Mouse (Mus musculus) limb, embryonic 15.5 days (tissue): Measurements from ENCODE around the gene Gm49387. TPM values are rescaled to one million over a fixed set of nuclear protein-coding genes. Genes with fewer than 3 reads are reported as not detected.

Experiments
- ATAC-seq: fragments of 200-750 bp; cut with Nextera tagmentation; 2 replicates; pipeline ENCODE4 v1.8.0; 2017; ENCODE audit warnings: low read depth, moderate TSS enrichment; ENCODE audit not compliant: insufficient number of reproducible peaks, low FRiP score, low TSS enrichment
- H3K27ac ChIP-seq: fragments of 300-500 bp; sonication (generic); 2 replicates; pipeline ENCODE4 v1.5.1; 2015; ENCODE audit warnings: moderate library complexity, mild to moderate bottlenecking, inconsistent platforms
- H3K27me3 ChIP-seq: fragments of 300-500 bp; sonication (generic); 2 replicates; pipeline ENCODE4 v1.6.1; 2015; ENCODE audit warnings: inconsistent platforms
- H3K36me3 ChIP-seq: fragments of 300-500 bp; sonication (generic); 2 replicates; pipeline ENCODE4 v1.6.1; 2015; ENCODE audit warnings: inconsistent platforms
- H3K4me1 ChIP-seq: fragments of 300-500 bp; sonication (generic); 2 replicates; pipeline ENCODE4 v1.6.1; 2015; ENCODE audit warnings: inconsistent platforms
- H3K4me2 ChIP-seq: fragments of 300-500 bp; sonication (generic); 2 replicates; pipeline ENCODE4 v1.6.1; 2015; ENCODE audit warnings: mild to moderate bottlenecking, inconsistent platforms
- H3K4me3 ChIP-seq: fragments of 300-500 bp; sonication (generic); 2 replicates; pipeline ENCODE4 v1.5.1; 2015; ENCODE audit warnings: mild to moderate bottlenecking, inconsistent platforms
- H3K9ac ChIP-seq: fragments of 300-500 bp; sonication (generic); 2 replicates; pipeline ENCODE4 v1.6.1; 2015; ENCODE audit warnings: inconsistent platforms
- H3K9me3 ChIP-seq: fragments of 300-500 bp; sonication (generic); 2 replicates; pipeline ENCODE4 v1.6.1; 2016; ENCODE audit warnings: inconsistent platforms
- WGBS: fragments of 180-500 bp; shearing (Covaris S2); methylation state at CpG from one replicate; pipeline ENCODE4 v1.1.7; 2015; 5-methylcytosine and 5-hydroxymethylcytosine counted together
- polyA plus RNA-seq: library from polyadenylated mRNA; unstranded; fragments of >200 nt; fragmentation: Nextera tagmentation; extraction: Ambion mirVana; gene quantifications from 2 replicates; pipeline ENCODE4 v1.2.1, GENCODE M21; 2015

Gene Gm49387
- polyA plus RNA-seq, 1 experiment from 2014 or later = 0.97 TPM

GRCm38 (mm10) chr14:31530847-31531246 lies 109.8 kb downstream of the Gm49387 start:
- Histone ChIP-seq H3K4me1 (no peaks in the 10 kb centered on the region), H3K9ac (no peak overlapping the region), H3K36me3 (no peaks in the 10 kb centered on the region), H3K27ac (no peak overlapping the region), H3K27me3 (no peaks in the 10 kb centered on the region), H3K9me3 (no peaks in the 10 kb centered on the region), H3K4me2 (no peak overlapping the region), H3K4me3 (no peak overlapping the region)
- 83% methylated on average over 4 of the region's 4 CpGs for WGBS
- no peak for ATAC-seq

DNA sequence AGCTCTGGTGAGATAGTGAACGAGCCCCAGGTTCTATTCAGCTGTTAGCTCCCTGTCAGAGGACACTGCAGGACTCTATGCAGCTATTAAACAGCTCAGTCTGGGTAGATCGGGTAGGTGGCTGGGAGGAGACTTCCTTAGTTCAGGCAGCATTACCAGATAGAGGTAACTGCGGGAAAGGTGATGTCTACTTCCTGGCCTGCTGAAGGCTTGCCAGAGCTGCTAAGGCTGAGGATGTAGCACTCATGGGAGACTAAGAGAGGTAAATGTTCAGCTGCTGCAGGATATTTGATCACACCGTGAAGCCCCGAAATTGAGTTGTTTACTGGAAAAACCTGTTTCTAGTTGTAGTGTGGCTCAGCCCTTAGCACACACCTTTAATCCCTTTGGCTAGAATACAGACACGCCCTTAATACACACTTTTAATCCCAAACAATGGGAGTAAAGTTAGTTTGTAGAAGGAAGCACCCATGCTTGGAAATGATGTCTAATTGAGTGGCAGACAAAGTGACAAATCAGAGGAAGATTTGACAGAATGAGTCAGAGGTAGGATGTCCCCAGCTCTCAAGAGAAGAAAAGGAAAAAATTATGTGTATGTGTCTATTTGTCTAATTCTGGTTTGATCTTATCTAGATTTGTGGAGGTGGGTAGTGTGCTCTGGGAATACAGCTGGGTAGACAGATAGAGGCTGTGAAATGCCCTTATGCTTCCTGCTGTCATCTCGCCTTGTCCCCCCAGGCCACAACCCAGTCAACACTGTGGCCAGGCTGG lies 115.5 kb downstream of the Gm49387 start:
- WGBS = 69% methylated on average over 7 of the region's 7 CpGs
- Histone ChIP-seq H3K9me3 (no peaks in the 10 kb centered on the region), H3K27ac (no peak overlapping the region), H3K4me3 (no peak overlapping the region), H3K4me2 (no peak overlapping the region), H3K4me1 (no peaks in the 10 kb centered on the region), H3K9ac (no peak overlapping the region), H3K36me3 (no peaks in the 10 kb centered on the region), H3K27me3 (no peaks in the 10 kb centered on the region)
- ATAC-seq = no peak

DNA sequence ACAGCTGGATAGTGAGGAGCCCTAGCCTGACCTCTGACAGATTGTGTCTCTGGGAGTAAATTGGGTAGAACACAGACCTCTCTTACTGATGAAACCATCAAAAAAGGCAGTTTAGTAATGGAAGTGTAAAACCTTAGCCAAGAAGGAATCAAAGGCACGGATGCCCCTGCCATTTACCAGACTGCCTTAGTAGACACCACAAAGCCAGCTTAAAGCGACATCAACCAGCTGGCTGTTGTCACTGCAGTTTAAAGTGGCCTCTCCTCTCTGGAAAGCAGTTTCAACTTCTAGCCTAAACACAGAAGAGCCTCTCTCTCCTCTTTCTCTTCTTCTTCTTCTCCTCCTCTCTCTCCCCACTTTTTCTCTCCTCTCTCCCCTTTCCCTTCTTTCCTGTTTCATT lies 119.4 kb downstream of the Gm49387 start:
- Histone ChIP-seq H3K36me3 (no peaks in the 10 kb centered on the region), H3K4me2 (no peak overlapping the region), H3K4me1 (no peaks in the 10 kb centered on the region), H3K4me3 (no peak overlapping the region), H3K9me3 (no peaks in the 10 kb centered on the region), H3K27me3 (no peaks in the 10 kb centered on the region), H3K27ac (no peak overlapping the region), H3K9ac (no peak overlapping the region)
- ATAC-seq = no peak
- 62% methylated on average over 2 of the region's 2 CpGs for WGBS

GRCm38 (mm10) chr14:31519165-31519564 lies 121.5 kb downstream of the Gm49387 start:
- Histone ChIP-seq H3K9ac (no peak overlapping the region), H3K4me1 (no peaks in the 10 kb centered on the region), H3K4me3 (no peak overlapping the region), H3K27me3 (no peaks in the 10 kb centered on the region), H3K36me3 (no peaks in the 10 kb centered on the region), H3K27ac (no peak overlapping the region), H3K9me3 (no peaks in the 10 kb centered on the region), H3K4me2 (no peak overlapping the region)
- ATAC-seq = no peak
- WGBS = 45% methylated on average over 3 of the region's 3 CpGs

GRCm38 (mm10) chr14:31515895-31516294 lies 124.8 kb downstream of the Gm49387 start:
- H3K9me3 ChIP-seq = no peaks in the 10 kb centered on the region
- no peak overlapping the region for H3K4me3 ChIP-seq
- no peaks in the 10 kb centered on the region for H3K27me3 ChIP-seq
- no peak overlapping the region for H3K27ac ChIP-seq
- H3K9ac ChIP-seq = no peak overlapping the region
- H3K4me1 ChIP-seq = no peaks in the 10 kb centered on the region
- 82% methylated on average over 2 of the region's 2 CpGs for WGBS
- H3K36me3 ChIP-seq = 0 out of 2 replicates have a peak, but pooled peaks cover 3% of the 10 kb centered on the region
- no peak for ATAC-seq
- H3K4me2 ChIP-seq = no peak overlapping the region

GRCm38 (mm10) chr14:31510322-31510721 lies 130.4 kb downstream of the Gm49387 start:
- Histone ChIP-seq H3K36me3 (peaks cover 50% of the 10 kb centered on the region), H3K4me1 (no peaks in the 10 kb centered on the region), H3K9me3 (no peaks in the 10 kb centered on the region), H3K4me2 (no peak overlapping the region), H3K27me3 (no peaks in the 10 kb centered on the region), H3K9ac (no peak overlapping the region), H3K27ac (no peak overlapping the region), H3K4me3 (no peak overlapping the region)
- no peak for ATAC-seq
- WGBS = 96% methylated on average over 3 of the region's 3 CpGs

GRCm38 (mm10) chr14:31509911-31510310 lies 130.8 kb downstream of the Gm49387 start:
- Histone ChIP-seq H3K4me1 (no peaks in the 10 kb centered on the region), H3K27ac (no peak overlapping the region), H3K4me3 (no peak overlapping the region), H3K36me3 (peaks cover 55% of the 10 kb centered on the region), H3K27me3 (no peaks in the 10 kb centered on the region), H3K9ac (no peak overlapping the region), H3K4me2 (no peak overlapping the region), H3K9me3 (no peaks in the 10 kb centered on the region)
- no peak for ATAC-seq
- WGBS = 98% methylated on average over 2 of the region's 2 CpGs

DNA sequence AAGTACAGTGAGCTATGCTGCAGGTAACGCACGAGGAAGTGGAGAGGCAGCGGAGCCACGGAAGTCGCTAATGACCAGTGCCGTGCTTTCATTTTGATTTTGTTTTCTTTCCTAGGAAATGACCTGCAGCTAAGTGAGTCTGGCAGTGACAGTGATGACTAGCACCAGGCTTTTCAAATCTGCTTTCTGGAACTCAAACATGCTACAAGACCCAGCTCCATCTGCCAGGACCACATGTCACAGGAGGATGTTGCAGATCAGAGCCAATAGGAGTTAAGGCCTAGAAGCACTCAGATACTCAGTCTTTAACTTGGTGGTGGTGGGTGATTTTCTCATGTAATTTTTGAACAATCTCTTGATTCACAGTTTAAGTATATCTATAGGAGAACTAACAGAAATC lies 134.2 kb downstream of the Gm49387 start:
- Histone ChIP-seq H3K36me3 (peaks cover 86% of the 10 kb centered on the region), H3K4me1 (no peaks in the 10 kb centered on the region), H3K4me3 (no peak overlapping the region), H3K27me3 (no peaks in the 10 kb centered on the region), H3K9ac (no peak overlapping the region), H3K9me3 (no peaks in the 10 kb centered on the region), H3K4me2 (no peak overlapping the region), H3K27ac (no peak overlapping the region)
- WGBS = 98% methylated on average over 6 of the region's 6 CpGs
- no peak for ATAC-seq

- Histone ChIP-seq H3K9me3 (no peaks in the 10 kb centered on the region), H3K4me1 (no peaks in the 10 kb centered on the region), H3K4me3 (no peak overlapping the region), H3K27ac (no peak overlapping the region), H3K9ac (no peak overlapping the region), H3K4me2 (no peak overlapping the region), H3K27me3 (no peaks in the 10 kb centered on the region), H3K36me3 (peaks cover 89% of the 10 kb centered on the region)
- no peak for ATAC-seq
- 93% methylated on average over 13 of the region's 13 CpGs for WGBS
These were observed 137.3 kb downstream of the Gm49387 start for GRCm38 (mm10) chr14:31503406-31503805.

Other genes starting within 250 kb of the Gm49387 start
- gene Sh3bp5, start 204.8 kb downstream of the Gm49387 start, polyA plus RNA-seq = 33.8 and 34.4 TPM in 2 replicates
- gene Eaf1, start 146.5 kb downstream of the Gm49387 start, polyA plus RNA-seq = 20.6 and 20.7 TPM in 2 replicates
- 57.4 and 65.6 TPM in 2 replicates for gene Mettl6, start 145.8 kb downstream of the Gm49387 start, polyA plus RNA-seq
- gene Colq, start 49.5 kb downstream of the Gm49387 start, polyA plus RNA-seq = 3.6 and 8.8 TPM in 2 replicates
- 37.1 and 37.8 TPM in 2 replicates for gene Btd, start 150 bp upstream of the Gm49387 start, polyA plus RNA-seq
- gene Hacl1, start 408 bp upstream of the Gm49387 start, polyA plus RNA-seq = 12.2 and 14.7 TPM in 2 replicates
- 9.8 and 10.0 TPM in 2 replicates for gene Ankrd28, start 189.8 kb upstream of the Gm49387 start, polyA plus RNA-seq